Mouse (Mus musculus) C2C12 (cell line): Measurements from ENCODE around the gene Stxbp2.

Source experiments
- CEBPB ChIP-seq: IDR thresholded peaks from one replicate; pipeline ENCODE4 v1.6.1; 2011; ENCODE audit warnings: low read depth, mild to moderate bottlenecking, control low read depth, moderate library complexity
- CTCF ChIP-seq: IDR thresholded peaks from one replicate; pipeline ENCODE4 v1.5.1; 2011; ENCODE audit not compliant: control insufficient read depth, insufficient read depth, insufficient read length
- FOSL1 ChIP-seq: IDR thresholded peaks from one replicate; pipeline ENCODE4 v1.8.0; 2011; ENCODE audit warnings: mild to moderate bottlenecking, low read length; ENCODE audit not compliant: poor library complexity, insufficient read depth, severe bottlenecking
- MAX ChIP-seq: IDR thresholded peaks from one replicate; pipeline ENCODE4 v1.6.1; 2011; ENCODE audit warnings: mild to moderate bottlenecking, control low read depth
- MYOG ChIP-seq: IDR thresholded peaks from one replicate; pipeline ENCODE4 v1.6.1; 2011; ENCODE audit not compliant: control insufficient read depth, insufficient read length; ENCODE audit errors: extremely low read depth
- USF1 ChIP-seq: IDR thresholded peaks from one replicate; pipeline ENCODE4 v1.6.1; 2011; ENCODE audit warnings: low read depth, mild to moderate bottlenecking, control low read depth, moderate library complexity

DNA sequence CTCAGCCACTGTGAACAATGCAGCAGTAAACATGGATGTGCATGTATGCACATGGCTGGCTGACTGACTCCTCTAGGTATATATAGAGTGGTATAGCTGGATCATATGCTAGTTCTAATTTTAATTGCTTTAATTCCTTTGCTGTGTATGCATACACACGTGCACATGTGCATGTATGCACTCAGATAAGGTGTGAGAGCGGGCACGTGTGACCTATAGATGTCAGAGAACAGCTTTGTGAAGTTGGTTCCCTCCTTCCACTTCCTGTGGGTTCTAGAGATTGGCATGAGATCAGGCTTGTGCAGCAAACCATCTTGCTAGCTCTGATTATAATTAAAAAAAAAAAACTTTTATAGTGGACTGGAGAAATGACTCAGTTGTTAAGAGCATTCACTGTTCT, 22.1 kb downstream of the Stxbp2 start:
- TF ChIP-seq CTCF (no peak), FOSL1 (no peak), MAX (no peak), CEBPB (no peak), USF1 (no peak), MYOG (no peak)
